Mouse (Mus musculus) embryonic fibroblast, embryonic 13.5 days (primary cell): ENCODE data around the gene Cox14.

Source experiments
- CTCF ChIP-seq: IDR thresholded peaks from 2 replicates; pipeline ENCODE4 v1.5.1; 2011; ENCODE audit warnings: mild to moderate bottlenecking, control low read depth, low read length, moderate library complexity, borderline replicate concordance; ENCODE audit not compliant: insufficient read depth
- POLR2A ChIP-seq: IDR thresholded peaks from 2 replicates; pipeline ENCODE4 v1.6.1; 2011; ENCODE audit warnings: low read depth, mild to moderate bottlenecking, control low read depth, low read length, moderate library complexity

- TF ChIP-seq CTCF (no peak), POLR2A (no peak)
These were observed 13.9 kb upstream of the Cox14 start for GRCm38 (mm10) chr15:99711491-99711890.
